Mouse (Mus musculus) ZHBTc4 (cell line): ENCODE measurements around the gene Slc46a1.

Experiments used
- DNase-seq: peaks from one replicate; pipeline ENCODE4 v3.0.0-alpha.2; 2011; ENCODE audit warnings: low read depth, low spot score

Gene Slc46a1

DNA sequence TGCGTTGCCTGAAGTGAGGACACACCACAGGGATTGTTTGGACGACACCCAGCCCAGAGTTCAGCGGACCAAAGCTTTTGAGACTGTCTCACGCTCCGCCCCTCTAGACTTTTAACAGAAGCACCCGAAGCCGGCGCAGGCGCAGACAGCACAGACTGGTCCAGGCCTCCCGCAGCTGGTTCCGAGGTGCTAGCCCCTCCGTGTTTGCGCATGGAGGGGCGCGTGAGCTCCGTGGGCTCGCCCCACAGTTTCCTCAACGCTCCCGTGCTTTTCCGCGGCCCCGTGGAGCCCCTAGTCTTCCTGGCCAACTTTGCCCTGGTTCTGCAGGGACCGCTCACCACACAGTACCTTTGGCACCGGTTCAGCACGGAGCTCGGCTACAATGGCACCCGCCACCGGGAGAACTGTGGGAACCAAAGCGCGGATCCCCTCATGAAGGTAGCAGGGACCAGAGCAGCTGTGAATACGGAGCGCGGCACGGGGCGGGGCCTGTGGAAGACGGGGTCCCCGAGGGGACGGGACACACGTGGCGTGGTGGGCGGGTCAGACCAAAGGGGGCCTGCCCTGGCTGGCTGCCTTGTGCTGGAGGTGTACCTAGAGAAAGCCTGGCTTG lies at the start of gene Slc46a1:
Slc46a1 (plus strand) TSS at position 130 of the 613 bp plus-strand sequence.
- peak; percentile 93 for DNase-seq

DNA sequence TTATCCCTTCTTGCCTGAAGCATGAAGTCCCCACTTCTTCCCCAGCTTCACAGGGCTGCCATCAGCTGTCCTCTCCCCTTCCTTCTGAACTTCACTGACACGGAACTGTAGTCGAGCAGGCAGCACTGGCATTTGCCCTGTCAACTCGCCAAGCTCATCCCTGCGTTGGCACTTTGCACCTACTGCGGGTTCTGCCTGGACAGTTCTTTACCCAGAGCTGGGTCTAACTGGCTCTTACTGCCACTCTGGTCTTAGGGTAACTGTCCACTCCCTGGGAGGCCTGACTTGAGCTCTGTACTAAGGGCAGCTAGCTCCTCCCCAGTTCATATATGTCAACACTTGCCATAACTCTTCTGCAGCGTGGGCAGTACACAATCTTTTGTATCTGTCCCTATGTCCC lies 48.6 kb upstream of the Slc46a1 start:
- DNase-seq = no peak

DNA sequence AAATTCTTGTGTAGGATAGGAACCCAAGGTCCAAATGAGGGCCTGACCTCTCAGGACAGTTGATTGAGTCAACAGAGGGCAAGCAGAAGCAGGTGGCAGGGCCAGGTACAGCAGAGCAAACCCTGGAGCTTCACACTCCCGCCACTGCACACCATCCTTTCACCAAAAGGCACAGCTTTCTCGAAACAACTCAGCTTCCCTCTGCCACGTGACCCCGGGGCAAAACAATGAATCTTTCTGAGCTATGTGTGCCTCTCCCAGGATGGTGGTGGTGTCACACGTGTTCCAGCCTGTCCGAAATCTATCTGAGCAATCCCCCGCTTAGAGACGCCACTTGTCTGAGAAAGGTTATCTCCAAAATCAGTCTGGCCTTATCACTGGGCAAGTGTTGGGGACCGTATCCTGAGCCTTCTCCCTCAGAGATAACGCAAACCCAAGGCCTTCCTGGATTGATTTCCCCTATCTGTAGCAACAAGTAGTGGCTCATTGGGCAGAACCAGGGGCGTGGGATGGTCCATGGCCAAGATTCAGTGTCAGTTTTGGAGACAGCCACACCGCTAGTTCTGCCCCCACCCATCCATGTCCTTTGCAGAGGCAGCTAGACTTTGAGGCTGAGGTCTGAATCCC lies 45.1 kb upstream of the Slc46a1 start:
- DNase-seq = no peak

DNA sequence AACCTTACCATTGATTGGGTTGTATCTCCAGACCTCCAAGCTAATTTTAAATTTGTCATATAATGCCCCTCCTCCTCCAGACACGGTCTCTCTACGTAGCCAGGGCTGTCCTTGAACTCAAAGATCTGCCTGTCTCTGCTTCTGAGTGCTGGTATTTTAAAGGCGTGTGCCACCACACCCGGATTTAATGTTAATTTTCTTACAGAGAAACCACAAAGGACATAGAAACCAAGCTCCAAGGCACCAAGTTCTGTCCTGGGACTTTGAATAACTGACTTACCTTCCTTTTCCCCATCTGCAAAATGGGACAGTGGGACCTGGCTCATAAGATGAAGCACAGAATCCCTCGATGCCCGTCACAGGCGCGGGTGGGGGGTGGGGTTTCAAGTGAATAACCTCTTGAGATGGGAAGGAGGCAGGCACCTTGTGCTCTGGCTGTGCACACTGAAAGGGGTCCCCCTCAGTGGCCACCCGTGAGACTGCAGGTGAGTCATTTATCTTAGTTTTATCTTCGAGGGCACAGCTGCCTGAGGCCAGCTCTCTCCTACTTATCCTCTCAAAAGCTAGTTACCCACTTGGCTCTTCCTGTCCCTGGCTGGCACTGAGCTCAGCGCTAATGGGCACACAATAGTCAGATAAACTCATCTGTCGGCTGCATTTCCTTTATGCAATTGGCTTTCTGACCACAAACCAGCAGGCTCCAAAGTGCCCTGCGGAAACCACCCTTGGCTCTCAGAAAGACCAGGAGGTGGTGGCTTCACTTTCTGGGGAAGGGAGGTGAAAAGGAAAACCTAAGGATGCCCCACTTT lies 44.1 kb upstream of the Slc46a1 start:
- peak; percentile 76 for DNase-seq

DNA sequence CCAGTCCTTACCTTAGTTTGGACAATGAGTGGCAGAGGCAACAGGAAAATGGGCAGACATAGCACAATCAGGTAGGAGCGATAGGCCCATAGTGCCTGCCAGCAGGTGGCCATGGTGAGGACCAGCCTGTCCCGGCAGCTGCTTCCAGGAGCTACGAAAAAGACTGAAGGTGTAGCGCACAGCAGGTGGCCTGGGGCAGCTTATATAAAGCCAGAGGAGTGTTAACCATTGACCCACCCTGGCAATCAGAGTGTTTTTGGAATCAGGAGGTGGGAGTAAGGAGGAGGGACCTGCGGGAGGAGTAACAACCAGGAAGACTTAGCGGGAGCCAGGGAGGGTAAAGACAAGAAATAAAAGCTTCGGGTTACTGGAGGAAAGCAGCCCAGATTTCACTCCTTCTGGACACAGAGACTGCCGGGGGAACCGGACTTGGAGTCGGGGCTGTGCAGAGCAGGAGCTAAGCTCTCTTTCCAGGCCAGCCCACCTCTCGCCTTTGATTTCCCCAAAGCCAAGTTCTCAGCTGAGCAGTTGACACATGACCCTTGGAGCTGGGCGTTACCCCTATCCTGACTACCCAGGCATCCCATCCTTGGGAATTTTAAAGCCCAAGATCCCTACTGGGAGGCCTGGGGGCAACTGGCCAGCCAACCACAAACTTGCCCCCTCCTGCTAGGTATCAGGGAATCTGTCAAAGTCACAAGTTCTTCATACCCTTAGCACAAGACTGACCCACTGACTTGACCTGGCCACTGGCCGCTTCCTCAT lies 43.3 kb upstream of the Slc46a1 start, which contains the start of gene Slc13a2:
Slc13a2 (minus strand) TSS at position 163 of the 765 bp plus-strand sequence.
- DNase-seq = peak; percentile 89

DNA sequence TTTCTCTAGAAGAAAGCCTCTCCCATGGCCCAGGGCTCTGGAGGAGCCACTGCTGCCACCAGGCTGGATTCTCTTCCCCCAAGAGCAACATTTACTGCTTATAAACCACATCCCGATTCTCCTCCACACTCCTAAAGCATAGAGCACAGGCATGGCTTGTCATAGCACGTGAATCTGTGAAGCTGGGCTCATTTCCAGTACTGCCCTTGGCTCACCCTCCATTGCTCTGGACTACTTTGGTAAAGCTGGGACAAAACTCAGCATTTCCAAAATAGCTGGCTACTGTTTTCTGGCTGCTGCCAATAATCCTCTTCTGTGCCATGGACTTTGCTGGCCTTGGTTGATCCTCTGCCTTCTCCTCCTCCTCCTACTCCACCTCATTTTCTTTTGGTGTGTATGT lies 41.1 kb upstream of the Slc46a1 start:
- no peak for DNase-seq

DNA sequence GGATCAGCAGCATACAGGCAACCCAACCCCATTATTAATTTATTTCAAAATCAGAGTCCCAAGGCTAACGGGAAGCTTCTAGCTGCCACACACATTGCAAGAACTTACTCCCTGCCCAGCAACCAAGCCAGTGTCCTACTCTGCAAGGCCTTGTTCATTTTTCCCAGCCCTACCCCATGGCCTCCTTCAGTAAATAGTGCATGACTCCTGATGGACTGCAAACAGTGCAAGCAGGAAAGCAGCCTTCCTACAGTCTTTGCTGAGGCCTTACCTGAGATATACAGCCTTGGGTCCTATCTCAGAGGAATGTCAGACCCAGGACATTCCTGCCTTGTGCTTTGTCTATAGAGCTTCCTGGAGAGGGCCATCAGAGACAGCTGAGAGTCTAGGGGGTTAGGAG lies 39.9 kb upstream of the Slc46a1 start:
- no peak for DNase-seq

DNA sequence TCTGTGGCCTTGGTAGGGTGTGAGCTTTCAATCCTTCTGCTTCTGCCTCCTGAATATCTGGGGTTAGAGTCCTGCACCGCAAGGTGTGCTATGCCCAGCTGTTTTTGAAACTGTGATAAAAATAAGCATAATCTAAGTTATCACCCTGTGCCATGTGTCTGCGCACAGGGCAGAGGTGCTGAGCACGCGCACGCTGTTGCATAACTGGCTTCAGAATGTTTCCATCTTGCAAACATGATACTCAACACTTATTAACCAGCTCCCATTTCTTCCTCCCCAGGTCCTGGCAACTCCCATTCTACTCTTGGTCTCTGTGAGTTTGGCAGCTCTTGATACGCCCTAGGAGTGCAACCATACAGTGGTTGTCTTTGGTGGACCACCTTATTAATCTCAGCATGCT lies 37.8 kb upstream of the Slc46a1 start:
- no peak for DNase-seq

DNA sequence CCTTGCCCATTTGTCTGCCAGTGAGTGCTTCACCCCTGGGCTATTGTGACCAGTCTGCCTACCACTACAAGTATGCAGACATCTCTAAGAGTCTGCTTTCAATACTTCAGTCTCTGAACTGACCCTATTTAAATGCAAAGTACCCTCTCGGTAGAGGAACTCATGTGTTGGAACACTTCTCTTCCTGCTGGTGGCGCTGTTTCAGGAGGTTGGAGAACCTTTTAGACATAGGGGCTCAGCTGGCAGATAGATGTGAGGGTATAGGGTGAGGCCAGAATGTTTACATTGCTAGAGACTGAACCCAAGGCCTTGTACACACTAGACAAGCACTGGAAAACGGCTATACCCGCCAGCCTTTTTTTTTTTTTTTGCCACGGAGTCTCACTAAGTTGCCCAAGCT lies 37.2 kb upstream of the Slc46a1 start:
- peak; percentile 76 for DNase-seq

DNA sequence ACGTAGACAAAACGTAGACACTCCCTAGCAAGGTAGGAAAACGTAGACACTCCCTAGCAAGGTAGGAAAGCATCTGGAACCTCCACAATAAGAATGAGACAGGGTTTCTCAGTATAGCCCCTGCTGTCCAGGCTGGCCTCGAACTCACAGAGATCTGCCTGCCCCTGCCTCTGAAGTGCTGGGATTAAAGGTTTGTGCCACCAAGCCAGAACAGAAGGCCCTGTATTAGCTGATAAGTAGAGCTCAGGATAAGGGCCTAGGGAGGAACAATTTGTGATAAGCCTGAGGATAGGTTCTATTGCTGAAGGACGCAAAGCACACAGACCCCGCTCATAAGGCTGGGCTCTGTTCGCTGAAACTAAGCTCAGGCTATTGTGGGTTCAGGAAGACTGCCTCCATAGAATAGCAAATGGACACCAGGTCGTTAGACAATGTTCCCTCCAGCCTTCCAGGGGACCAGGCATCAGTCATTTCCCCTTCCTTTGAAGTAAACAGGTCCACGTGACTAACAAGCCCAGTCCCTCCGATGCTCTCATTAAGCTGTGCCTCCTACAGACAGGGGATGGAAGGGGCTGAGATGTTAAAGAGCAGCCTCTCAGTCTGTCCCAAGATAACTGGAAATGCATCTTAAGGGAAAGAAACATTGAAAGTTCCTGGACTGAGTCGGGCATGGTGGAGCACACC lies 35.2 kb upstream of the Slc46a1 start:
- DNase-seq = peak; percentile 52

DNA sequence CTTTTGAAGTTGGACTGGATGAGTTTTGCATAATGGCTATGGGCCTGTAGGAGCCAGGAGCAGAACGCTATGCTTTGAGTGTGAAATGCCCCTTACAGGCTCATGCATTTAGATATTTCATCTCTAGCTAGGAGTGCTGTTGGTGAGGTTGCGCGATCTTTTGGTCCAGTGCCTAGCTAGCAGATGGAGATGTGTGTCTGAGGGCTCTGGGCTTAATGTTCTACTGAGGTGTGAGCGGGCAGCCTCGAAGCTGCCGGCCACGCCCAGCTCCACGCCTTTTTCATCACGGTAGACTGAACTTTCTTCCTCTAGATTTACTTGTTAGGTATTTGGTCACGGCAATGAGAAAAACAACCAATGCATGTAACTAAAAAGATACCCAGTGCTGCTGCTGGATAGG lies 34.3 kb upstream of the Slc46a1 start:
- DNase-seq = no peak

DNA sequence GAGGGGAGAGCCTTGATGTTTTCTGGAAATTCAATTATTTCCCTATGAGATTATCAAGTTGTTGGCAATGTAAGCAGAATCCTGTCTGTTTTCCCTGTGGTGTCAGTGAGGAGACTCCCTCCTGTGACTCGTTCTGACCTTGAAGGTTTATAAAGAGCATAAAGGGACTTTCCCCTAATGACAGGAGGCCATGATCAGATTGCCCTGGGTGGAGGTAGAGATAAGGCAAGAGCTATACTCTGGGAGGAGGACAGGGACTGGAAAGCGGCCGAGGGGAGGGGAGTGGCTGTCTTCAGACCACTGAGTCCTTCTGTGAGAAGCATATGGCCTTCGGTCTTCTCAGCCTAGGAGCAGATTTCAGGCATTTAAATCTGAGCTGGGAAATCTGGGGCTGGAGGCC lies 31.4 kb upstream of the Slc46a1 start:
- no peak for DNase-seq

DNA sequence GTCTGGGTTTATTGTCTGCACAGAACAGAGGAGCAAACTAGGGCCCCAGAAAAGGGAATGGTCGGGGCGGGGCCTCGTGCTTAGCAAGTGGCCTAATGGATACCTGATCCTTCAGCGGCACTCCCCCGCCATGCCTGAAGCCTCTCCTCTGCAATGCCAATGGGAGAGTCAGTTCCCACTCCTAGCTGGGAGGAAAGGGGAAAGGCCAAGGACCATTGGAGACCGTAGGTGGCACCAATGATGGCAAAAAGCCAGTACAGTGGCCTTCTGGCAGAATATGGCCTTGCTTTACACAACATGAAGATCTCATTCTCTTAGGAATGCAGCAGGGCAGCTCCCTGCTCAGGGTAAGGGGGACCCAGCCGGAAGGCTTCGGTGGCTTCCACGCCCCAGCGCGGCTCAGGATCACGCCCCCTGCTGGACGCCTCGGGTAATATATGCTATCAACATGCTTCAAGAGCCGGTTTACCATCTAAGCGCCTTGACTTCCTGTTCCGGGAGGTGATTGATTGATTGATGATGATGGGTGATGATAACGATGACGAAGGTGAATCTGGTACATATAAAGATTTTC lies 29.6 kb upstream of the Slc46a1 start:
- DNase-seq = peak; percentile 94

DNA sequence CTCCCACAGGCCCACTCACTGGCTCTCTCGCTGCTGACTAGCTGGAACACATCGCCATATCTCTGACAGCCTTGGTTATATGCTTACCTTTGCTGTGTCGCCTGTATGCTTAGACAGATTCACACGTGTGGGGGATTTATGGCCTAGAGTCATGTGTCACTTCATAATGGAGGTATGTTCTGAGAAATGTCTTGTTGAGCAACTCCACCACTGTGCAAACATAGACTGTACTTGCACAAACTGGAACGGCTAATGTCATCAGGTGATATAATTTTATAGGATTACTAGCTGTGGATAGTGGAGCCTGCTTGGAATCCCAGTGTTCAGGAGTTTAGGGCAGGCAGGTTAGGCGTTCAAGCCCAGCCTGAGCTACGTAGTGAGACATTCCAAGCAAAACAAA lies 28.3 kb upstream of the Slc46a1 start:
- no peak for DNase-seq

DNA sequence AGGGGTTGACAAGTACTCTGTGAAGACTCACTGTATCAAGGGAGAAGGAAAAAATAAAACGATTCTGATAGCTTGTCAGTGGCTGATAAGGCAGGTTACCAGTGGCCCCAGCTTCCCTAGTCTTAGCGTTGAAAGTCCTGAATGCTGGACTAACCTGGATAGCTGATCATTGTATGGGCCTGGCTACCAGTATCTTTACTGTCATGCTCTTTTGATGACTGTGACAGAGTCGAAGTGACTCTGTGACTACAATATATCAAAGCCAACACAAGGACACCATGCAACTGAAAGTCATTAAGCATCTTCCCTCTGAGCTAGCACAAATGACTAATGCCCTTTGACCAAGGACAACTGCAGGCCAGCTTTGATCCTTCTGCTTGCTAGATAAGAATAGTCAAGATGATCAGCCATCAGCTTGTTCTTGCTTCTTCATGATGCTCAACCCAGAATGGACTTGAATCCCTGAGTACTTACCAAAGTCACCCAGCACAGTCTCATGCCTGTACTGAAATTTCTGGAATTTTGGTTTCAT lies 27.0 kb upstream of the Slc46a1 start:
- no peak for DNase-seq

DNA sequence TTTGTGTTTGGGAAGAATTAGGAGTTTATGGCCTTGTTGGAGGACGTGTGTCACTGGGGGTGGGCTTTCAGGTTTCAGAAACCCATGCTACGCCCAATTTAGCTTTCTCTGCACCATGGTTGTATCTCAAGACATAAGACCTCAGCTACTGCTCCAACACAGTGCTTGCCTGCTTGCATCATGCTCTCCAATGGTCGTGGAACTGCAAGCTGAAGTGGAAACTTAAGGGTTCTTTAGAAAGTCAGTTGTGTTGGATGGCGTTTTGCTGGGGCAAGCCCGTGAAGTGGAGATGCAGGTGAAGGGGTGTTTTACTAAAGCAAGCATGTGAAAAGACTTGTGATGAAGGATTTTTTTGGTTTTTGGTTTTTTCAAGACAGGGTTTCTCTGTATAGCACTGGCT lies 22.4 kb upstream of the Slc46a1 start:
- no peak for DNase-seq

DNA sequence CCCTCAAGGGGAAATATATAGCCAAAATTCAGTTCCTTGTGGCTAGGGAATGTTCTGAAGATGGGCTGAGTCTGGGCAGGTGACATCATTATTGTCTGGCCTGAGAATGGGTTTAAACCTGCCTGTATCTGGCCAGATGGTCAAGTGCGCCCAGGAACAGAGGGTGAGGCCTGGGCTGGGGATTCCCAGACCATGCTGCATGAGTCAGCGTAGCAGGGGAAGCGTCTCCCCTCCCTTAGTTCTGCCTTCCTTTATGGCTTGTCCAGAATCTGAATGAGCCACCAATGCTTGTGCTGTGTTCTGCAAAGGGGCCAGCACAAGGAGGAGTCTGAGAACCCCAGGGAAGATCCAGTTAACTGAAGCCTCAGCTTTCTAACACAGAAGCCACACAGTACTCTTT lies 18.3 kb upstream of the Slc46a1 start:
- DNase-seq = peak; percentile 41

DNA sequence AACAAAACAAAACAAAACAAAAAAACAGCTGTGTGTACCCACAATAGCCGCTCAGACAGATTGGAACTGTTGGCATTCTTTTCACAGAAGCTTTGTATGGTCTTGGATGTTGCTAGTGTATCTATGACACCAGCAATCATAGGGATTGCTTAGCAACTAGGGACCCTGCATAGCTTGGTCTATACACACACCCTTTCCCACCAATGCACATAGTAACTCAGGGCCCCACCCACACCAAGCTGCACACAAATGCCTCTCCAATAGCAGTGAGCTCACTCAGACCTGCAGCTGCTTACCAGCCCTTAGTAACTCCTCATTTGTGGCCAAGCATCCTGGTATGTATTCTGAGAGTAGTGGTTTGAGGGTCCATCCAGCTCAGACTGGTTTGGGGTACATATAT lies 17.3 kb upstream of the Slc46a1 start:
- peak; percentile 48 for DNase-seq

DNA sequence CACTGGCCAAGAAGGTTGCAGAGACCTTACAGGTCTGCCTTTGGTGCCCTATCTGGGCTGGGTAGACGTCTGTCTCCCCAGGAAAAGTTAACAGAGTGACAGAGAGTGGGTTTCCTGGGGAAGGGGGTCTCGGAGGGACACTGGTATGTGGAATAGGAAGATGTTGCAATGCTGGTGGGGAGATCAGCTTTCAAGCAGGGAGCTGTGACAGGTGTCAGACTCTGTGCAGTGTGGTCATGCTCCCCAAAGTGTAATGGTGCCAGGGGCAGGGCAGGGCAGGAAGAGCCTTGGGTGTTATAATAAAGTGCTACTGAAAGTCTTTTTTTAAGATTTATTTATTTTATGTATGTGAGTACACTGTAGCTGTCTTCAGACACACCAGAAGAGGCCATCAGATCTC lies 15.2 kb upstream of the Slc46a1 start:
- DNase-seq = no peak

DNA sequence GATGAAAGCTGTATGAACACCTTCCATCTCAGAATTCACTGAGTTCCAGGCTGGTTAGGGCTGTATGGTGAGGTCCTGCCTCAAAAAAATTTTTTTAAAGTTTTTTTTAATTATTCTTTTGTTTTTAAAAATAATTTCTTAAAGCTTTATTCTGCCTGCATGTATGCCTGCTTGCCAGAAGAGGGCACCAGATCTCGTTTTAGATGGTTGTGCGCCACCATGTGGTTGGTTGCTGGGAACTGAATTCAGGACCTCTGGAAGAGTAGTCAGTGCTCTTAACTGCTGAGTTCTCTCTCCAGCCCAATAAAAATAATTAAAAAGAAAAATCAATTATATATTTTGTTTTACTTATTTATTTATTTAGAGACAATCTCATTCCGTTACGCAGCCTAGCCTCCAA lies 11.8 kb upstream of the Slc46a1 start:
- peak; percentile 84 for DNase-seq

DNA sequence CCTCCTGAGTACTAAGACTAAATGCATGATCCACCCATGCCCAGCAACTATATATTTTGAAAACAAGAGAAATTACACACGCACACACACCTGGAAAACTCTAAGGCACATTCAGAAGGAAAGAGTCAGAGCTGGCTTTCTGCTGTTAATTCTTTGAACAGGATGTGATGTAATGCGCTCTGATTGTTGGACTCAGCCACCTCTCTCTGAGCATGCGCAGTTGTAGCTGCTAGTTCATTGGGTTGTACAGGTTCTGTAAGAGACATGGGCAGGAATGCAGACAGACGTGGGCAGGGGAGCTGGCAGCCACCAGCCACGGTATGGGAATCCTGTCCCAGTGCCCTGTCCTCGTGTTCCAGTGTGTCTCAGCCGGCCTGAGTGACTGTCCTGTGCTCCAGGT lies 11.2 kb upstream of the Slc46a1 start:
- peak; percentile 89 for DNase-seq
